Mouse (Mus musculus): ENCODE data around the gene Myo9b. TPM values are rescaled to one million over a fixed set of nuclear protein-coding genes. Genes with fewer than 3 reads are reported as not detected.
"Not testable (repeated sequence)": the region's sequence is repeated elsewhere in the genome, so short reads cannot be mapped to it uniquely, and the experiment has no call there.

The Myo9b gene
- total RNA-seq (2017) = 71.0 to 99.2 TPM (median 72.2 TPM) in 3 replicates

- peak; percentile 94 for ATAC-seq (replicated peaks; ENCODE audit: insufficient number of reproducible peaks, low FRiP score, low TSS enrichment, poor library complexity, severe bottlenecking)
Measured at GRCm38 (mm10) chr8:71272286-71273150, at the start of gene Myo9b, which contains the start of gene Haus8. Gene Myo9b, plus strand, starts transcription at chr8:71272714. Gene Haus8, minus strand, starts transcription at chr8:71272934.

- ATAC-seq (replicated peaks; ENCODE audit: insufficient number of reproducible peaks, low FRiP score, low TSS enrichment, poor library complexity, severe bottlenecking) = no peak
Measured at GRCm38 (mm10) chr8:71224560-71224959, 48.0 kb upstream of the Myo9b start.

GRCm38 (mm10) chr8:71242757-71243156, 29.8 kb upstream of the Myo9b start:
- no peak for ATAC-seq (replicated peaks; ENCODE audit: insufficient number of reproducible peaks, low FRiP score, low TSS enrichment, poor library complexity, severe bottlenecking)

GRCm38 (mm10) chr8:71248203-71248602, 24.3 kb upstream of the Myo9b start:
- ATAC-seq (replicated peaks; ENCODE audit: insufficient number of reproducible peaks, low FRiP score, low TSS enrichment, poor library complexity, severe bottlenecking) = no peak

GRCm38 (mm10) chr8:71256545-71257232, 15.8 kb upstream of the Myo9b start:
- ATAC-seq (replicated peaks; ENCODE audit: insufficient number of reproducible peaks, low FRiP score, low TSS enrichment, poor library complexity, severe bottlenecking) = no peak

- no peak for ATAC-seq (replicated peaks; ENCODE audit: insufficient number of reproducible peaks, low FRiP score, low TSS enrichment, poor library complexity, severe bottlenecking)
Measured at GRCm38 (mm10) chr8:71261234-71261633, 11.3 kb upstream of the Myo9b start.

- no peak for ATAC-seq (replicated peaks; ENCODE audit: insufficient number of reproducible peaks, low FRiP score, low TSS enrichment, poor library complexity, severe bottlenecking)
Measured at GRCm38 (mm10) chr8:71267690-71268089, 4.8 kb upstream of the Myo9b start.

- ATAC-seq (replicated peaks; ENCODE audit: insufficient number of reproducible peaks, low FRiP score, low TSS enrichment, poor library complexity, severe bottlenecking) = not testable (repeated sequence)
Measured at GRCm38 (mm10) chr8:71268286-71268685, 4.2 kb upstream of the Myo9b start.

- no peak for ATAC-seq (replicated peaks; ENCODE audit: insufficient number of reproducible peaks, low FRiP score, low TSS enrichment, poor library complexity, severe bottlenecking)
Measured at GRCm38 (mm10) chr8:71271630-71272029, 884 bp upstream of the Myo9b start.

GRCm38 (mm10) chr8:71273151-71273510, 617 bp downstream of the Myo9b start:
- ATAC-seq (replicated peaks; ENCODE audit: insufficient number of reproducible peaks, low FRiP score, low TSS enrichment, poor library complexity, severe bottlenecking) = peak; percentile 9; the same call in 1 of the 2 replicates

- ATAC-seq (replicated peaks; ENCODE audit: insufficient number of reproducible peaks, low FRiP score, low TSS enrichment, poor library complexity, severe bottlenecking) = no peak
Measured at GRCm38 (mm10) chr8:71274478-71274877, 2.0 kb downstream of the Myo9b start.

- ATAC-seq (replicated peaks; ENCODE audit: insufficient number of reproducible peaks, low FRiP score, low TSS enrichment, poor library complexity, severe bottlenecking) = no peak
Measured at GRCm38 (mm10) chr8:71276166-71276565, 3.7 kb downstream of the Myo9b start.

GRCm38 (mm10) chr8:71279409-71279808, 6.9 kb downstream of the Myo9b start:
- not testable (repeated sequence) for ATAC-seq (replicated peaks; ENCODE audit: insufficient number of reproducible peaks, low FRiP score, low TSS enrichment, poor library complexity, severe bottlenecking)

- ATAC-seq (replicated peaks; ENCODE audit: insufficient number of reproducible peaks, low FRiP score, low TSS enrichment, poor library complexity, severe bottlenecking) = not testable (repeated sequence)
Measured at GRCm38 (mm10) chr8:71281731-71282130, 9.2 kb downstream of the Myo9b start.

GRCm38 (mm10) chr8:71282621-71283020, 10.1 kb downstream of the Myo9b start:
- ATAC-seq (replicated peaks; ENCODE audit: insufficient number of reproducible peaks, low FRiP score, low TSS enrichment, poor library complexity, severe bottlenecking) = no peak

- ATAC-seq (replicated peaks; ENCODE audit: insufficient number of reproducible peaks, low FRiP score, low TSS enrichment, poor library complexity, severe bottlenecking) = peak; percentile 69
Measured at GRCm38 (mm10) chr8:71286223-71286622, 13.7 kb downstream of the Myo9b start.

- ATAC-seq (replicated peaks; ENCODE audit: insufficient number of reproducible peaks, low FRiP score, low TSS enrichment, poor library complexity, severe bottlenecking) = 0 out of 2 replicates have a peak, but pooled peaks have one; percentile 24
Measured at GRCm38 (mm10) chr8:71288441-71288949, 16.0 kb downstream of the Myo9b start.

GRCm38 (mm10) chr8:71289098-71289497, 16.6 kb downstream of the Myo9b start:
- peak; percentile 18; the same call in 1 of the 2 replicates for ATAC-seq (replicated peaks; ENCODE audit: insufficient number of reproducible peaks, low FRiP score, low TSS enrichment, poor library complexity, severe bottlenecking)

GRCm38 (mm10) chr8:71290211-71290610, 17.7 kb downstream of the Myo9b start:
- no peak for ATAC-seq (replicated peaks; ENCODE audit: insufficient number of reproducible peaks, low FRiP score, low TSS enrichment, poor library complexity, severe bottlenecking)

Data from monocyte, adult 5-6 weeks (primary cell).